Mouse (Mus musculus) intestine, embryonic 15.5 days (tissue): ENCODE measurements around the gene Cyld. TPM values are rescaled to one million over a fixed set of nuclear protein-coding genes. Genes with fewer than 3 reads are reported as not detected.

Experiments used
- ATAC-seq: fragments of 200-750 bp; cut with Nextera tagmentation; 2 replicates; pipeline ENCODE4 v1.8.0; 2017; ENCODE audit warnings: moderate TSS enrichment, moderate library complexity
- H3K27ac ChIP-seq: fragments of 300-500 bp; sonication (generic); 2 replicates; pipeline ENCODE4 v1.5.1; 2015; ENCODE audit warnings: mild to moderate bottlenecking, inconsistent platforms
- H3K27me3 ChIP-seq: fragments of 300-500 bp; sonication (generic); replicated peaks from 2 replicates; pipeline ENCODE4 v1.6.1; 2015; ENCODE audit warnings: inconsistent platforms
- H3K36me3 ChIP-seq: fragments of 300-500 bp; sonication (generic); 2 replicates; pipeline ENCODE4 v1.6.1; 2015; ENCODE audit warnings: inconsistent platforms
- H3K4me1 ChIP-seq: fragments of 300-500 bp; sonication (generic); replicated peaks from 2 replicates; pipeline ENCODE4 v1.6.1; 2015; ENCODE audit warnings: inconsistent platforms
- H3K4me2 ChIP-seq: fragments of 300-500 bp; sonication (generic); replicated peaks from 2 replicates; pipeline ENCODE4 v1.6.1; 2015; ENCODE audit warnings: mild to moderate bottlenecking, inconsistent platforms
- H3K4me3 ChIP-seq: fragments of 300-500 bp; sonication (generic); replicated peaks from 2 replicates; pipeline ENCODE4 v1.5.1; 2015; ENCODE audit warnings: inconsistent platforms
- H3K9ac ChIP-seq: fragments of 300-500 bp; sonication (generic); 2 replicates; pipeline ENCODE4 v1.6.1; 2015; ENCODE audit warnings: inconsistent platforms
- H3K9me3 ChIP-seq: fragments of 300-500 bp; sonication (generic); 2 replicates; pipeline ENCODE4 v1.6.1; 2016; ENCODE audit warnings: inconsistent platforms
- WGBS: fragments of 180-500 bp; shearing (Covaris S2); methylation state at CpG from one replicate; pipeline ENCODE4 v1.1.7; 2015; 5-methylcytosine and 5-hydroxymethylcytosine counted together
- polyA plus RNA-seq: library from polyadenylated mRNA; unstranded; fragments of >200 nt; fragmentation: Nextera tagmentation; extraction: Ambion mirVana; gene quantifications from 2 replicates; pipeline ENCODE4 v1.2.1, GENCODE M21; 2015

Gene Cyld
- polyA plus RNA-seq, 1 experiment from 2014 or later, result 13.8 TPM

GRCm38 (mm10) chr8:88671575-88671974 is 25.3 kb upstream of the Cyld start:
- no peak for ATAC-seq
- Histone ChIP-seq H3K4me2 (no peak overlapping the region), H3K9ac (no peak overlapping the region), H3K9me3 (no peaks in the 10 kb centered on the region), H3K4me3 (no peak overlapping the region), H3K27ac (no peak overlapping the region), H3K4me1 (no peaks in the 10 kb centered on the region), H3K27me3 (no peaks in the 10 kb centered on the region), H3K36me3 (no peaks in the 10 kb centered on the region)
- 78% methylated on average over 10 of the region's 10 CpGs for WGBS

- 73% methylated on average over 5 of the region's 5 CpGs for WGBS
- no peak for ATAC-seq
These were observed 23.0 kb upstream of the Cyld start for GRCm38 (mm10) chr8:88673859-88674258.

GRCm38 (mm10) chr8:88675372-88676165 is 21.3 kb upstream of the Cyld start:
- no peak overlapping the region for H3K4me2 ChIP-seq
- H3K9me3 ChIP-seq, result no peaks in the 10 kb centered on the region
- WGBS, result 89% methylated on average over 12 of the region's 12 CpGs
- no peaks in the 10 kb centered on the region for H3K36me3 ChIP-seq
- no peak overlapping the region for H3K27ac ChIP-seq
- H3K4me1 ChIP-seq, result no peaks in the 10 kb centered on the region
- no peaks in the 10 kb centered on the region for H3K27me3 ChIP-seq
- no peak overlapping the region for H3K4me3 ChIP-seq
- H3K9ac ChIP-seq, result no peak overlapping the region
- ATAC-seq, result no peak

More at GRCm38 (mm10) chr8:88673859-88674258, 23.0 kb upstream of the Cyld start:
- H3K27ac ChIP-seq, result no peak overlapping the region
- H3K4me1 ChIP-seq, result no peaks in the 10 kb centered on the region
- no peaks in the 10 kb centered on the region for H3K9me3 ChIP-seq
- no peaks in the 10 kb centered on the region for H3K27me3 ChIP-seq
- H3K36me3 ChIP-seq, result no peaks in the 10 kb centered on the region
- no peak overlapping the region for H3K9ac ChIP-seq
- no peak overlapping the region for H3K4me3 ChIP-seq
- H3K4me2 ChIP-seq, result no peak overlapping the region

GRCm38 (mm10) chr8:88677071-88677470 is 19.8 kb upstream of the Cyld start:
- H3K36me3 ChIP-seq, result no peaks in the 10 kb centered on the region
- no peaks in the 10 kb centered on the region for H3K9me3 ChIP-seq
- H3K4me1 ChIP-seq, result no peaks in the 10 kb centered on the region
- no peak overlapping the region for H3K4me3 ChIP-seq
- H3K27ac ChIP-seq, result no peak overlapping the region
- H3K27me3 ChIP-seq, result no peaks in the 10 kb centered on the region
- H3K4me2 ChIP-seq, result no peak overlapping the region
- WGBS, result 85% methylated on average over 8 of the region's 8 CpGs
- ATAC-seq, result no peak
- no peak overlapping the region for H3K9ac ChIP-seq

- Histone ChIP-seq H3K4me3 (no peak overlapping the region), H3K9me3 (no peaks in the 10 kb centered on the region), H3K4me2 (no peak overlapping the region), H3K36me3 (no peaks in the 10 kb centered on the region), H3K9ac (no peak overlapping the region), H3K4me1 (no peaks in the 10 kb centered on the region), H3K27me3 (no peaks in the 10 kb centered on the region), H3K27ac (no peak overlapping the region)
- no peak for ATAC-seq
- 89% methylated on average over 2 of the region's 2 CpGs for WGBS
These were observed 16.3 kb upstream of the Cyld start for GRCm38 (mm10) chr8:88680566-88680965.

GRCm38 (mm10) chr8:88681046-88681445 is 15.8 kb upstream of the Cyld start:
- 86% methylated on average over 8 of the region's 8 CpGs for WGBS

GRCm38 (mm10) chr8:88683656-88684289 is 13.1 kb upstream of the Cyld start:
- 0 out of 2 replicates have a peak, but pooled peaks cover 2% of the 10 kb centered on the region for H3K4me1 ChIP-seq
- no peaks in the 10 kb centered on the region for H3K27me3 ChIP-seq
- WGBS, result 86% methylated on average over 7 of the region's 7 CpGs
- H3K9ac ChIP-seq, result no peak overlapping the region
- H3K4me2 ChIP-seq, result no peak overlapping the region
- no peak overlapping the region for H3K27ac ChIP-seq
- no peak for ATAC-seq
- no peaks in the 10 kb centered on the region for H3K36me3 ChIP-seq
- H3K9me3 ChIP-seq, result no peaks in the 10 kb centered on the region
- H3K4me3 ChIP-seq, result no peak overlapping the region

More at GRCm38 (mm10) chr8:88681046-88681445, 15.8 kb upstream of the Cyld start:
- H3K4me2 ChIP-seq, result no peak overlapping the region
- no peaks in the 10 kb centered on the region for H3K27me3 ChIP-seq
- H3K4me3 ChIP-seq, result no peak overlapping the region
- no peak for ATAC-seq
- no peak overlapping the region for H3K9ac ChIP-seq
- H3K4me1 ChIP-seq, result no peaks in the 10 kb centered on the region
- no peaks in the 10 kb centered on the region for H3K36me3 ChIP-seq
- H3K9me3 ChIP-seq, result no peaks in the 10 kb centered on the region
- no peak overlapping the region for H3K27ac ChIP-seq

- no peaks in the 10 kb centered on the region for H3K27me3 ChIP-seq
- H3K27ac ChIP-seq, result 0 out of 2 replicates have a peak overlapping the region, but pooled peaks have one; percentile 3
- ATAC-seq, result no peak
- no peak overlapping the region for H3K4me2 ChIP-seq
- WGBS, result 49% methylated on average over 9 of the region's 9 CpGs
- H3K36me3 ChIP-seq, result no peaks in the 10 kb centered on the region
- no peaks in the 10 kb centered on the region for H3K9me3 ChIP-seq
- H3K4me3 ChIP-seq, result no peak overlapping the region
- no peak overlapping the region for H3K9ac ChIP-seq
- 0 out of 2 replicates have a peak, but pooled peaks cover 2% of the 10 kb centered on the region for H3K4me1 ChIP-seq
These were observed 10.5 kb upstream of the Cyld start for GRCm38 (mm10) chr8:88686226-88686905.

- Histone ChIP-seq H3K4me1 (0 out of 2 replicates have a peak, but pooled peaks cover 2% of the 10 kb centered on the region), H3K27me3 (no peaks in the 10 kb centered on the region), H3K4me3 (no peak overlapping the region), H3K4me2 (no peak overlapping the region), H3K9ac (no peak overlapping the region), H3K9me3 (no peaks in the 10 kb centered on the region), H3K27ac (no peak overlapping the region), H3K36me3 (no peaks in the 10 kb centered on the region)
- no peak for ATAC-seq
- 83% methylated on average over 8 of the region's 8 CpGs for WGBS
These were observed 10.0 kb upstream of the Cyld start for GRCm38 (mm10) chr8:88686906-88687235.

GRCm38 (mm10) chr8:88689151-88689550 is 7.7 kb upstream of the Cyld start:
- Histone ChIP-seq H3K4me3 (no peak overlapping the region), H3K4me2 (no peak overlapping the region), H3K36me3 (no peaks in the 10 kb centered on the region), H3K9ac (no peak overlapping the region), H3K9me3 (no peaks in the 10 kb centered on the region), H3K27me3 (no peaks in the 10 kb centered on the region), H3K4me1 (0 out of 2 replicates have a peak, but pooled peaks cover 5% of the 10 kb centered on the region), H3K27ac (no peak overlapping the region)
- no peak for ATAC-seq
- 75% methylated on average over 6 of the region's 6 CpGs for WGBS

GRCm38 (mm10) chr8:88689891-88690290 is 6.9 kb upstream of the Cyld start:
- Histone ChIP-seq H3K4me3 (no peak overlapping the region), H3K27me3 (no peaks in the 10 kb centered on the region), H3K4me1 (0 out of 2 replicates have a peak, but pooled peaks cover 5% of the 10 kb centered on the region), H3K27ac (no peak overlapping the region), H3K4me2 (no peak overlapping the region), H3K9me3 (no peaks in the 10 kb centered on the region), H3K36me3 (no peaks in the 10 kb centered on the region), H3K9ac (no peak overlapping the region)
- WGBS, result 81% methylated on average over 6 of the region's 6 CpGs
- no peak for ATAC-seq

- 48% methylated on average over 4 of the region's 4 CpGs for WGBS
- H3K4me2 ChIP-seq, result no peak overlapping the region
- no peak overlapping the region for H3K27ac ChIP-seq
These were observed 5.4 kb upstream of the Cyld start for GRCm38 (mm10) chr8:88691342-88691948.

More at GRCm38 (mm10) chr8:88691342-88691948, 5.4 kb upstream of the Cyld start:
- H3K4me3 ChIP-seq, result no peak overlapping the region
- no peak for ATAC-seq
- H3K27me3 ChIP-seq, result no peaks in the 10 kb centered on the region
- H3K9ac ChIP-seq, result no peak overlapping the region
- H3K9me3 ChIP-seq, result no peaks in the 10 kb centered on the region
- no peaks in the 10 kb centered on the region for H3K36me3 ChIP-seq
- peaks cover 3% of the 10 kb centered on the region; the same call in 1 of the 2 replicates for H3K4me1 ChIP-seq
